Mouse (Mus musculus) adrenal gland, adult 2 months (tissue): Measurements from ENCODE around the gene Gtf3c5. TPM values are rescaled to one million over a fixed set of nuclear protein-coding genes. Genes with fewer than 3 reads are reported as not detected.

ENCODE experiments used
- microRNA-seq, 2 experiments: library from miRNA; unstranded; fragments of <30 nt; microRNA quantifications; one replicate each; pipeline ENCODE4 v1.2.0; 2021
- polyA plus RNA-seq: library from polyadenylated mRNA; depleted of rRNA; stranded (reverse); fragments of >200 nt; gene quantifications from 2 replicates; pipeline ENCODE4 v1.2.3, GENCODE M21; 2012; rRNA removed
- total RNA-seq, 2 experiments: library from RNA; stranded (reverse); gene quantifications; 2 replicates each; pipeline ENCODE4 v1.2.3; 2021

The Gtf3c5 gene
- total and polyA plus RNA-seq, 3 experiments = 15.4 to 21.6 (median 16.0) TPM

Small RNA genes lying within 50 kb of the gene (microRNA-seq; reads per million reads assigned to microRNA genes)
- gene Gm22824 = 0 reads per million in 2 experiments

Other genes with a start within 250 kb of the Gtf3c5 start
- 1 to 10 TPM; 3.7 to 7.7 TPM for gene Ppp1r26, start 137.0 kb downstream of the Gtf3c5 start, total RNA-seq
- gene Ppp1r26, start 137.0 kb downstream of the Gtf3c5 start, polyA plus RNA-seq = 2.9 and 3.5 TPM in 2 replicates
- 1 to 10 TPM in 1 of 2 experiments, under 1 TPM in 1; 0.76 to 1.5 TPM for gene 1700007K13Rik, start 117.4 kb downstream of the Gtf3c5 start, total RNA-seq
- not detected in 2 replicates for gene 1700007K13Rik, start 117.4 kb downstream of the Gtf3c5 start, polyA plus RNA-seq
- 10 to 100 TPM; 60.4 to 65.2 TPM for gene Mrps2, start 115.7 kb downstream of the Gtf3c5 start, total RNA-seq
- gene Mrps2, start 115.7 kb downstream of the Gtf3c5 start, polyA plus RNA-seq = 46.0 and 61.1 TPM in 2 replicates
- gene Gbgt1, start 86.9 kb downstream of the Gtf3c5 start, total RNA-seq = 1 to 10 TPM; 3.7 to 4.6 TPM
- 1.6 and 3.6 TPM in 2 replicates for gene Gbgt1, start 86.9 kb downstream of the Gtf3c5 start, polyA plus RNA-seq
- 1 to 10 TPM in 1 of 2 experiments, not detected in 1; 2.2 TPM for gene Gm10134, start 77.7 kb downstream of the Gtf3c5 start, total RNA-seq
- gene Gm10134, start 77.7 kb downstream of the Gtf3c5 start, polyA plus RNA-seq = 0.42 TPM in 1 of 2 replicates, not detected in the other
- gene Ralgds, start 70.6 kb downstream of the Gtf3c5 start, total RNA-seq = 10 to 100 TPM; 23.3 to 45.5 TPM
- gene Ralgds, start 70.6 kb downstream of the Gtf3c5 start, polyA plus RNA-seq = 56.8 and 73.5 TPM in 2 replicates
- gene Cel, start 20.3 kb downstream of the Gtf3c5 start, total RNA-seq = under 1 TPM in 1 of 2 experiments, not detected in 1; 0.14 TPM
- gene Cel, start 20.3 kb downstream of the Gtf3c5 start, polyA plus RNA-seq = 0.06 TPM in 1 of 2 replicates, not detected in the other
- gene Gfi1b, start 38.2 kb upstream of the Gtf3c5 start, total RNA-seq = not detected
- 0.15 and 0.22 TPM in 2 replicates for gene Gfi1b, start 38.2 kb upstream of the Gtf3c5 start, polyA plus RNA-seq
- gene Tsc1, start 57.5 kb upstream of the Gtf3c5 start, total RNA-seq = 10 to 100 TPM; 17.8 to 19.3 TPM
- 7.8 and 8.3 TPM in 2 replicates for gene Tsc1, start 57.5 kb upstream of the Gtf3c5 start, polyA plus RNA-seq
- under 1 TPM in 1 of 2 experiments, not detected in 1; 0.92 TPM for gene Spaca9, start 116.0 kb upstream of the Gtf3c5 start, total RNA-seq
- 0.84 TPM in 1 of 2 replicates, not detected in the other for gene Spaca9, start 116.0 kb upstream of the Gtf3c5 start, polyA plus RNA-seq
- gene Ak8, start 116.4 kb upstream of the Gtf3c5 start, total RNA-seq = under 1 TPM; 0.29 to 0.38 TPM
- gene Ak8, start 116.4 kb upstream of the Gtf3c5 start, polyA plus RNA-seq = 0.29 and 0.44 TPM in 2 replicates